Mouse (Mus musculus): Measurements from ENCODE around the gene Psmg4. TPM values are rescaled to one million over a fixed set of nuclear protein-coding genes. Genes with fewer than 3 reads are reported as not detected.

Gene Psmg4
- total RNA-seq, 2 experiments from 2014 or later = 25.0 to 32.9 TPM

DNA sequence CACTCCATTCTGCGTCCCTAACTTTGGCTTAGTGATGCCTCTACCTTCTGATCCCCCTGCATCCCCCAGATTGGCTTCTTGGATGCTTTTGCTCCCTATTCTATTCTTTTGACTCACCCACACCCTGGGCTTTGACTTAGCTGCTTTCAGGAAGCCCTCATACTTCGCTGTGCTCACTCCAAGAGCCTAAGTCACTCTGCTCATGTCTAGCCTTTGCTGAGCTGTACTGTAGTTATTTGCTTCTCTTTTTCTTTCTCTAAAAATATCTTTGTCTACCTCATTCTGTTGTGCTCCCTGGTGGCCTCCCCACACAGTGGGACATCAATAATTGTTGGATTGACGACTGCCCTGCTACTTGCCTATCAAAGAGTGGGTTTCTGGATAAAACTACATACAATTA, 14.6 kb upstream of the Psmg4 start:
- DNase-seq = no peak

- DNase-seq = peak; percentile 86 to 88
Observed at GRCm38 (mm10) chr13:34148767-34149392, 13.9 kb upstream of the Psmg4 start.

GRCm38 (mm10) chr13:34149463-34150176, 13.1 kb upstream of the Psmg4 start:
- DNase-seq = no peak

DNA sequence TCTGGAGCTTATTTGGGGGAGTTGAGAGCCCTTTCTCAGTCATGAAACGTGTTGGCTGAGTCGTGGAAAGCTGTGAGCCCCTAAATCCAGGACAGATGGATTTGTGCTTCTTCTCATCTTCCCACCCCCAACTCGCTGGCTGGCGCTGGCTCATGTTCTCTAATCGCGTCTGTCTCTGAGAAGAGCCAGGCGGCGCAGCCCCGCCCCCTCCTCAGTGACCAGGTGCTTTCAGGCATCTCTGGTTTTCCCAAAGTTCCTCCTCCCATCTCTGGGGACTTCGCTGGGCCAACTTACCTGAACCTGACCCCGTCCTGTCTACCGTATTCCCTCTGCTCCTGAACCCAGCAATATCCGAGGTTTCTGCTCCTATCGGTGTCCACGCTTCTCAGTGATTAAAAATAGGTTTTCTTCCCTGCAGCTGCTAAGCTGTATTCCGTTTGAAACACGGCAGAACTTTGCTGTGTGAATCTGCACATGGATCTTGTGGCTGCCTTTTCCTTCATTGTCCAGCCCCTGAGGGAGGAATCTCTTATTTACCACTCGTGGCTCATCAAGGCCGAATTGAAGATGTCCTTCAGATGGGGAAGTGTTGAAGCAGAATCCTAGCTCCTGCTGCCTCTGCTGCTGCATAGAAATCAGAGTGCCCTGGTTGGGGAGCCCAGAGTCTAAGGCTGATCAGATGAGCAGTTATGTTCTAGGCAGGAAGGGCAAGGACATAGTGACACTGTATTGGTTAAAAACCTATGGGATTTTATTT, 12.3 kb upstream of the Psmg4 start:
- peak in 1 of 2 experiments; percentile 29 for DNase-seq

DNA sequence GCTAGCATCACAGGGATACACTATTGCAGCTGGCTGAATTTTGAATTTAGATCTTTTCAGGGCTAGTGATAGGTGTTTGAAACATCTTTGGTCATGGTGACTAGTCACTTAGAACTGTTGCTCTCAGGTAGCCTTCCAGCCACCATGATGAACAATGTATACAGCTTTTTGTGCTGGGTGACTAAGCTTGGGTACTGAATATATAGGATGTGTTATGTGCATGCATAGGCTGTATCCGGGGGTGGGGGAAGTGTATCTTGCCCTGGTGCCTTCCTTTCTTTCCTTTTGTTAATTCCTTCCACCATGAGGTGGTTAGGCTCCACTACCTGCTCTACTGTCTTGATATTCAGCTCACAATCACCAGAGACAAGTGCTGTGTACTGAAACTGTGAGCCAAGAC, 11.3 kb upstream of the Psmg4 start:
- no peak for DNase-seq

GRCm38 (mm10) chr13:34152695-34153094, 10.1 kb upstream of the Psmg4 start:
- no peak for DNase-seq

- peak; percentile 37 to 63 for DNase-seq
Observed at GRCm38 (mm10) chr13:34153254-34154011, 9.3 kb upstream of the Psmg4 start.

DNA sequence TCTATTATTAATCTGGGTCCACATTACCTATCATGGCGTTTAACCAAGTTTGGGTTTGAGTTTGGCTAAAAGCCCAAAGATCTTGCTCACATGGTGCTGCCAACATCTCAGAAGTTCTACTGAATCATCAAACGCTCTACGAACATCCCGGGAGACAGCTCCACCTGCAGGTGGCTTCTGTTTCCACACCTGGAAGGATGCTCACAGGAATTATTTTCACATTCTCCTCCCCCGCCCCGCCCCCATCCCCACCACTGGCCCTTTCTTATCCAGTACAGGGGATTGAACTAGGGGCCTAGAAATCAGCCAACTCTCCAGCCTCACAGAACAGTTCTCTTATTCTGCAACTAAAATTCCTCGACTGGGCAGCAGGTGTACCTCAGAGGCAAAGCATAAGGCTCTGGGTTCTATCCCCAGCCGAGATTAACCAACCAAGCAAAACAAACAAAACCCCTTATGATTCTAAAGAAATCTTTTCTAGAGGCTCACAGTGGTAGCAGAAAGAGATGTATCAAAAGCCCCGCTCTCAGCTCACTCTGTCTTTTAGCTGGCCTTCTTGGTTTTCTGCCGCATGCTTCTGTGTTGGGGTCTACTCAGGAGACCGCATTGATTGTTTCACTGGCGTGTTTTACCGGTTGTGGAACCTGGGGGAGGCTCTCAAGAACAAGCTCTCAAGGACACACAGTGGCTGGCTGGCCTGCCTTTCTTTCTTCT, 8.4 kb upstream of the Psmg4 start:
- peak; percentile 79 to 85 for DNase-seq

DNA sequence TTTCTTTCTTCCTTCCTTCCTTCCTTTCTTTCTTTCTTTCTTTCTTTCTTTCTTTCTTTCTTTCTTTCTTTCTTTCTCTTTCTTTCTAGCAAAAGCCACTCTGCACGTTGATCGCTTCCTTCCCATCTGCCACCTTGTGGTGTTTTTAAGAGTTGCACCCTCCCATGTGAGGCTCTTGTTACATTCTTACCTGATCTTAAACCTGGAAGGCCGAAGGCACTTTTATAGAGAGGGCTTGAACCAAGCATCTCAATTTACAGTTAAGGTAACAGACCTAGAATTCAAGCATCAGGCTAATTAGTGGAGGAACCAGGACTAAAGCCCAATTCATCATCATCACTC, 7.9 kb upstream of the Psmg4 start:
- DNase-seq = peak; percentile 68 to 85

DNA sequence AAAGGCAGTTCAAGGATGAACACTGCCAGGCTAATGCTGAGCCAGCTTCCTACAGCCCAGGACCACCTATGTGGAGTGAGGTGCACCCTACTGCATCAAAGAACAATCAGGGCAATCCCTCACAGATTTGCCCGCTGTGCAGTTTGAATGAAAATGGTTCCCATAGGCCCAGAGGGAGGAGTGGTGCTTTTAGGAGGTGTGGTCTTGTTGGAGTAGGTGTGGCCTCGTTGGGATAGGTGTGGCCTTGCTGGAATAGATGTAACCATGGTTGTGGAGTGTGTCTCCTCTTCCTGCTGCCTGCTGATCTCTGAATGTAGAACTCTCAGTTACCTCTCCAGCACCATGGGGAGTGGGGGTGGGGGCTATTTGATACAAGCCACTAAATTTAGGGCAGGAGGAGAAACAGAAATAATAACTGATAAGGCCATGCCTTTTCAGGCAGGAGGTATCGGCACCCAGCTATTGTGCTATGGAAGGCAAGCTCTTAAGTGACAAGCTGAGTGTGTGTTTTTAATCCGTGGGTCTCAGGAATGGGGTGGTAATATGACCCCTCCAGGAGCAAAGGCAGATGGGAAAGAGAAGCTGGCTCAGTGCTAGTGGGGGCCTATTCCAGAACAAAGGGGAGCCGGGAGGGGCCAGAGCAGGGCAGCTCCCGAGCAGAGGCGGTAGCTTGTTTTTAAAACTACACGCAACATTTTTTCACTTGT, 6.5 kb upstream of the Psmg4 start:
- no peak for DNase-seq

DNA sequence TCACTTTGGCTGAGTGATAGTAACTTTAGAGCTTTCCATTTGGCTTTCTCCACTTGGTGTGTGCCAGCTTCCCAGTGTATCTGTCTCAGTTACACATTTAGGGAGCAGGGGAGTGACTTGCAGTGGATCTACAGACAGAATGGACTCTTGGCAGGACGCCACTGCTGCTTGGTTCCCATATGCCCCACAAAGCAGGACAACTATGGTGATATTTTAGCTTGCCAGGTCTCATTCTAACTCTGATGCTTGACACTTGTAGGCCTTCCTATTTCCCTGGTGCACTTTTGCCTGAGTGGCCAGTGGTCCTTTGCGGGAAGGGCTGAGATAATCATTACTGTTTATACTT, 6.0 kb upstream of the Psmg4 start:
- DNase-seq = no peak

GRCm38 (mm10) chr13:34157596-34158157, 5.1 kb upstream of the Psmg4 start:
- no peak for DNase-seq

DNA sequence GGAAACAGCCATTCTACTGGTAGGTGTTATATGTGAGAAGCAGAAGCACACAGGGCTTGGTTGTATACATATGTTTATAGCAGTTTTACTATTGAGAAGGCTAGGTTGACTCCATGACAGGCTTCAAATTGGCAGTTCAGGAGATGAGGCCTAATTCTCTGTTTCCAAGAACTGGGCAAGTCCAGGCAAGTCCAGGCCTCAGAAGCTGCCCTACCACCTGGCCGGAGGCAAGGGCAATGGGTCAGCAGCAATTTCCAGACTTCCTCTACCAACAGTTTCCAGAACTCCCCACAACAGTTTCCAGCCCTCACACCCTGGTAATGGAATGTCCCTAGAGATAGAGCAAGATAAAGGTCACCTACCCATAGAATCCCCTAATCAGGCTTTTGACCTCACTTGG, 2.8 kb upstream of the Psmg4 start:
- DNase-seq = no peak

DNA sequence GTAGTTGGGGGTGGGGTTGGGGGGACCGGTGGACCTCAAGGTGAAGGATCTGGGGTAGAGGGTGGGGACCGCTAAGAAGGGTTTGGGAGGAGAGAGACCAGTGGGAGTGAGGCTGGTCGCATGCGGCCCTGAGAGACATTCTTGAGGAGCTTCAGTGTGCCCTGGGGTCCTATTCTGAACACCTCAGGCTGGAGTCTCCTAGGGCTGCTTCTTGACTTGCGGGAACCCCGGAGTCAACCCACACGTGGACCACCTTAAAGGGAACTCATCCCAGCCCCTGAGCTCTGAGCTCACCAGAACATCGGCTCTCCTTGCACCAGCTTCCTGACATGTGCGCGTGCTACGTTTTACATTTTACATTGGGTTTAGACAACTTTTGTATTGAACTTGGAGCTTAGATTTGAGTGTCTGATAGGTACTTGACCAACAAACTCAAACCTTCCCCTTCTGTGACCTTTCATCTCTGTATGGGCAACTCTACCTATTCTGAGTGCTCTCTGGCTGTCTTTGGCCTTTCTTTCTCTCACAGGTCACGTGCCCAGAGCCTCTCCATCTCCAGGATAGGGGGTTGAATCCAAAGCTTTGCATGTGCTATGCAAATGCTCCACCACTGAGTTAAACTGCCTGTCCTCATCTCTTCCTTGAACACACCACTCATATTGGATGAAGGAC, 676 bp downstream of the Psmg4 start:
- no peak for DNase-seq

DNA sequence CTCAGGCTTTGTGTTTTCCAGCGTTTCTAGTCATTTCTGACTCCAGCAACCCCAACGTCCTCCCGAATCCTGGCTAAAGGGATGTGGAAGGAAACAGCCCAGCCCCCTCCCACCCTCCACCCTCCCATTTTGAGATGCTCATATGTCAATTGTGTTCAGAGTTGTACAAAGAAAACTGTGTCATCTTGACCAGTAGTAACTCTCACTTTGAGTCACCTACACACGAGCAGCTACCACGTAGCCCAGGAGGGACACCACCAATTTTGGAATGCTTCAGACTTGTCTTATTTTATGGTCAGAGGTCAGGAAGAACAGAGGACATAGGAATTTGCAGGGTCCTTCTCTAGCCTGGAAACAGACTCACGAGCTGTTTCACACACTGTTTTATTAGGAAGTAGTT, 11.3 kb downstream of the Psmg4 start:
- DNase-seq = no peak

DNA sequence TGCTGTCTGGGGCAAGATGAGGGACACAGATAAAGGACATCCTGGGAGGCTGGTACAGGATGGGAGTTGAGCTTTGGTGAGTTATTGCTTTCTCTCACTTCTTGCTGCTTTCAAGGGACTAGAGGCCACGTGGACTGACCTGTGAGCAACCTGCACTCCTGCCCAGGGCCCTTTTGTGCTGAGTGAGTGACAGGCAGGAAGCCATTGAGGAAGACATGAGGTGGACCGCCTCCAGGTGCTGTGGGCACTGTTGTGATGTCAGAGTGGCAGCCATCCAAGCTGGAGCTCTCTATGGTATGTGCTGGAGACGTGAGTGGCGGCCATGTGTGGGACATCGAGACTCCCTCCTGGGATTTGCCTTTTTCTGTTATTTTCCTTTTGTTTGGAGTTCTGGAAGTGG, 18.9 kb downstream of the Psmg4 start:
- DNase-seq = no peak

DNA sequence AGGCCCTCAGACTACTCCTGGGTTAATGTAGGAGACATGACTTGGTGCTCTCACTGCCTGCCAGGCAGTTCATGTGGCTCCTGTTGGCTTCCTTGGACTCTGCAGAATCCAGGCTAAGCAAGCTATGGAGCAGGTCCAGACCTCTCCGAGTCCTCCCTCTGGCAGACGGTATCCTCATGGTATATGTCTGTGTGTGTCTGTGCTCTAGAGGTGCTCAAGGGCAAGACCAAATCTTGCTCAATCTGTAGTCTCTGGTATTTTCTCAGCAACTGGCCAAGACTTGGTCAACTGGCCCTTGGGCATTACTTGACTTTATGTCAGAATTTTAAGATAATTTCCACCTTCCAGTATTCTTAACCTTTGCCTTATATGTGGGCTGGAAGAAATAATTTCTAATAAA, 22.6 kb downstream of the Psmg4 start:
- no peak for DNase-seq

GRCm38 (mm10) chr13:34187571-34187970, 24.8 kb downstream of the Psmg4 start:
- peak; percentile 79 to 82 for DNase-seq

GRCm38 (mm10) chr13:34192414-34193191, 29.8 kb downstream of the Psmg4 start:
- peak; percentile 33 to 41 for DNase-seq

- no peak for DNase-seq
Observed at GRCm38 (mm10) chr13:34193384-34193783, 30.6 kb downstream of the Psmg4 start.
